Mouse (Mus musculus): Measurements from ENCODE around the gene Cdh13.

DNA sequence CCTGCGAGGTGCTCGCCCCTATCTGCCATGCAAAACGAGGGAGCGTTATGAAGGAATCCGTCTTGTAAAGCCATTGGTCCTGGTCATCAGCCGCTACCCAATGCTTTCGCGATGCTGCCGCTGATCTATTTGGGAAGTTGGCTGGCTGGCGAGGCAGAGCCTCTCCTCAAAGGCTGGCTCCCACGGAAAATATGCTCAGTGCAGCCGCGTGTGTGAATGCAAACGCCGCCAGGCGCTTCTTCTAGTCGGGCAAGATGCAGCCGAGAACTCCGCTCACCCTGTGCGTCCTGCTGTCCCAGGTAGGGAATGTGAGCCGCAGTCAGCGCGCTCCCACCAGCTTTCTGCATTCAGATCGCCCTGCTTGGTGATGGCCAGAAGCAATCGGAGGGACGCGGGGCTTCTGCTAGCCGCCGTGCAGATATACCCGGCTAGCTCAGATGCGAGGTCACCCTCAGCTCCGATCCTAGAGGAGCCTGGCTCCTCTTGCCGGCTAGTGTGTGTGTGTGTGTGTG is at the start of gene Cdh13:
- TF ChIP-seq CTCF (IDR thresholded peaks at IDR 0.05; ENCODE audit: extremely low read depth, insufficient read depth, low read length) (no peak), POLR2A (IDR thresholded peaks at IDR 0.05; ENCODE audit: extremely low read depth, insufficient read depth, low read length) (peak; percentile 94)

All from cortical plate, adult 2 months (tissue).